Mouse (Mus musculus) heart, embryonic 15.5 days (tissue): ENCODE results near the gene Mocs1. TPM values are rescaled to one million over a fixed set of nuclear protein-coding genes. Genes with fewer than 3 reads are reported as not detected.

Source experiments
- ATAC-seq: fragments of 200-750 bp; cut with Nextera tagmentation; replicated peaks from 2 replicates; pipeline ENCODE4 v1.8.0; 2017; ENCODE audit warnings: low read depth, moderate TSS enrichment; ENCODE audit not compliant: insufficient number of reproducible peaks, insufficient read depth, low FRiP score
- H3K27ac ChIP-seq: fragments of 300-500 bp; sonication (generic); 2 replicates; pipeline ENCODE4 v1.5.1; 2015; ENCODE audit warnings: mild to moderate bottlenecking, inconsistent platforms
- H3K27me3 ChIP-seq: fragments of 300-500 bp; sonication (generic); 2 replicates; pipeline ENCODE4 v1.6.1; 2015; ENCODE audit warnings: inconsistent platforms
- H3K36me3 ChIP-seq: fragments of 300-500 bp; sonication (generic); 2 replicates; pipeline ENCODE4 v1.6.1; 2015; ENCODE audit warnings: mild to moderate bottlenecking, inconsistent platforms
- H3K4me1 ChIP-seq: fragments of 300-500 bp; sonication (generic); replicated peaks from 2 replicates; pipeline ENCODE4 v1.6.1; 2015; ENCODE audit warnings: inconsistent platforms
- H3K4me2 ChIP-seq: fragments of 300-500 bp; sonication (generic); 2 replicates; pipeline ENCODE4 v1.6.1; 2015; ENCODE audit warnings: inconsistent platforms, mild to moderate bottlenecking, moderate library complexity
- H3K4me3 ChIP-seq: fragments of 300-500 bp; sonication (generic); 2 replicates; pipeline ENCODE4 v1.5.1; 2015; ENCODE audit warnings: mild to moderate bottlenecking, inconsistent platforms
- H3K9ac ChIP-seq: fragments of 300-500 bp; sonication (generic); 2 replicates; pipeline ENCODE4 v1.6.1; 2015; ENCODE audit warnings: mild to moderate bottlenecking, inconsistent platforms
- H3K9me3 ChIP-seq: fragments of 300-500 bp; sonication (generic); replicated peaks from 2 replicates; pipeline ENCODE4 v1.6.1; 2016; ENCODE audit warnings: inconsistent platforms
- WGBS: fragments of 180-500 bp; shearing (Covaris S2); methylation state at CpG from one replicate; pipeline ENCODE4 v1.1.7; 2015; ENCODE audit warnings: mixed read lengths; 5-methylcytosine and 5-hydroxymethylcytosine counted together
- polyA plus RNA-seq: library from polyadenylated mRNA; unstranded; fragments of >200 nt; fragmentation: Nextera tagmentation; extraction: Ambion mirVana; gene quantifications from 2 replicates; pipeline ENCODE4 v1.2.1, GENCODE M21; 2015

Gene Mocs1
- polyA plus RNA-seq, 1 experiment from 2014 or later = 4.3 TPM

DNA sequence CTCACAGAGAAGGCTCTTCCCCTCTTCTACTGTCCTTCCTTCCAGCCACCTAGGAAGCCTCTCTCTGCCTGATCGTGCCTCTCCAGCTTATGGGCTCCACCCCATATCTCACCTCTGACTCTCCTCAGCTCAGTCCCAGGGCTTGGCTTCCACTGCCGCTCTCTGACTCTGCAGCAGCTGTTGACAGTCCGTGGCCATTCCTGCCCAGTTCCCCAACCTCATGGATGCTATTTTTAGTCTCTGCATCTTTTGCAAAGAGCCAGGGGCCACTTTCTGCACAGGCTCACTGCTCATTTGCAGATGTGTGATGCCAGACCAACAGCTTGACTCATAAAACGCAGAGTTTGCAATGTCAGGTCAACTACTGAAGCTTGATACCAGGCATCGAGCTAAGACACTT is 60.9 kb downstream of the Mocs1 start:
- peak; percentile 89 for ATAC-seq
- no peak overlapping the region for H3K9ac ChIP-seq
- H3K27ac ChIP-seq = peak overlapping the region; percentile 77

DNA sequence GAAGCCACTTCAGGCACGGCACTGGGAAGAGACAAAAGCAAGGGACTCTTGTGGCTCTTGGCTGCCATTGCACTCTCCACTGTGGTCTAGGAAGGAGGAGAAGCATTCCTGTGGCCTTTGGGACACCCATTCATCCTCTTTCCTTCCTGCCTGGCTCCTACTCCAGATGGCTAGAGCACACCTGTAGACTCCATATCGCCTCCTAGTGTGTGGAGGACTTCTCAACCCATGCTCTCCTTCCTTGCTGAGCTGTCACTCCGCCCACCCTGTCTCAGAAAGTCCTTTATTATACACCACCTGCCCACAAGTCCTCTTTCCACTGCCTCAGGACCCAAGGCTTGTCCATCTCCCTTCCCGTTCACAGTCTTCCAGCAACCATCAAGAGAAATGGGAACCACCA is 65.1 kb downstream of the Mocs1 start:
- H3K9ac ChIP-seq = no peak overlapping the region
- no peaks in the 10 kb centered on the region for H3K27me3 ChIP-seq
- no peak overlapping the region for H3K27ac ChIP-seq
- no peak overlapping the region for H3K4me2 ChIP-seq
- H3K4me3 ChIP-seq = no peak overlapping the region
- peaks cover 8% of the 10 kb centered on the region; the same call in 1 of the 2 replicates for H3K36me3 ChIP-seq
- ATAC-seq = no peak
- peaks cover 20% of the 10 kb centered on the region for H3K4me1 ChIP-seq
- H3K9me3 ChIP-seq = no peaks in the 10 kb centered on the region
- 92% methylated on average over 4 of the region's 4 CpGs for WGBS

More for the DNA sequence above, 60.9 kb downstream of the Mocs1 start:
- Histone ChIP-seq H3K4me3 (no peak overlapping the region), H3K36me3 (peaks cover 5% of the 10 kb centered on the region; the same call in 1 of the 2 replicates), H3K9me3 (no peaks in the 10 kb centered on the region), H3K27me3 (no peaks in the 10 kb centered on the region), H3K4me2 (no peak overlapping the region; the same call in 1 of the 2 replicates), H3K4me1 (peaks cover 25% of the 10 kb centered on the region)
- WGBS = 27% methylated on average over 5 of the region's 5 CpGs

DNA sequence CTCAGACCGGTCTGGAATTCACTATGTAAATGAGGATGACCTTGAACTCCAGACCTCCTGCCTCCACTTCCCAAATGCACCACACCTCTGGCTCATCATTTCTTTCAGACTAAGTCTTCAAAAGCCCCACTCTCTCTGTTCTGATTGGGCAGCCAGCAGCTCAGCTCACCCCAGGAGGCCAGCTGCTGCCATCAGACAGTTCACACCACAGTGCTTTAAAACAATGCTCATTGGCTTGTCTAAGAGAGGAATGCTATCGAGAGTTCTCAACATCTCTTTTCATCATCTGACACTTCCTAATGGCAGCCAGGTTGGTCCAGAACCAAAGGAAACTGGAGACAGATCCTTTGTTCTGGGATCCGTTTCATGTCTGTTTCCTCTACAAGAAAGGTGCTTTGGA is 70.0 kb downstream of the Mocs1 start:
- H3K4me2 ChIP-seq = no peak overlapping the region
- no peak overlapping the region for H3K27ac ChIP-seq
- H3K4me3 ChIP-seq = no peak overlapping the region
- H3K9ac ChIP-seq = no peak overlapping the region
- 74% methylated on average over 3 of the region's 3 CpGs for WGBS
- H3K27me3 ChIP-seq = no peaks in the 10 kb centered on the region
- H3K36me3 ChIP-seq = peaks cover 8% of the 10 kb centered on the region; the same call in 1 of the 2 replicates
- no peaks in the 10 kb centered on the region for H3K9me3 ChIP-seq
- no peak for ATAC-seq
- H3K4me1 ChIP-seq = peaks cover 3% of the 10 kb centered on the region; the same call in 1 of the 2 replicates

DNA sequence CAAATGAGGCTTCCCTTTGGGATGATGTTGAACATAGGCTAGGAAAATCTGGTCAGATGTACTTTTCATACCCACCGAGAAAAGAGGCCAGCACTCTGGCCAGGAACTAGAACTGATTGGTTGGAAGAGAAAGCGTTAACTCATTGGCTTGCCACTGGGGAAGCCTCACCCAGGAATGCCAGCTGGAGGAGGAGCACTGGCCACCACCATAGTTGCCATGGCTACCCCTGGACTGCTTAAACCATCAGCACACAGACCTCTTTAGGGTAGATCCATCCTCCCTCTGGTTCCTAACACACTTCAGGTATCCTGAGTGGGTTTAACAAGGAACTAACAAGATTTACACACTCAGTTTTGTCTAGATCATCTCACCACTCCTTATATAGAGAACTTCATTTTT is 71.5 kb downstream of the Mocs1 start:
- H3K4me1 ChIP-seq = peaks cover 3% of the 10 kb centered on the region; the same call in 1 of the 2 replicates
- H3K27me3 ChIP-seq = no peaks in the 10 kb centered on the region
- ATAC-seq = no peak
- no peak overlapping the region for H3K4me2 ChIP-seq
- no peaks in the 10 kb centered on the region for H3K36me3 ChIP-seq
- H3K9ac ChIP-seq = no peak overlapping the region
- no peak overlapping the region for H3K27ac ChIP-seq
- no peak overlapping the region for H3K4me3 ChIP-seq
- H3K9me3 ChIP-seq = no peaks in the 10 kb centered on the region
- 81% methylated on average over 2 of the region's 2 CpGs for WGBS

DNA sequence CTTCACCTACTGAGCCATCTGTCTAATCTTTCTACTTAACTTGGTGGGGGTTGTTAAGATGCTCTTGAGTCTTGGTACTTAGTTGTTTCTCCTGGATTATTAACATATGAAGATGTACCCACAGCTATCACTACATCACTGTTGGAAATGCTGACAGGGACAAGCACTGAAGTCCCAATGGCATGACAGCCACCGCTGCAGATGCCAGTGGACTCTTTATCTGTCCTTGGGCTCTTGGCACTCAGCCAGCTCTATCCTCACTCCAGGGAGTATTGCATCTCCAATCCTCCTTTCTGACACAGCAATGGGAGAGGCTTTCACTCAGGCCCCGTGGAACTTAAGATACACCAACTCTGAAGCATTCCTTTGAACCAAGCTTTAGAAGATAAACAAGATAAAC is 72.1 kb downstream of the Mocs1 start:
- WGBS = 18% methylated on average over 2 of the region's 2 CpGs
- Histone ChIP-seq H3K9ac (no peak overlapping the region), H3K9me3 (no peaks in the 10 kb centered on the region), H3K27me3 (no peaks in the 10 kb centered on the region), H3K36me3 (no peaks in the 10 kb centered on the region), H3K4me2 (no peak overlapping the region), H3K27ac (no peak overlapping the region), H3K4me1 (peaks cover 3% of the 10 kb centered on the region; the same call in 1 of the 2 replicates), H3K4me3 (no peak overlapping the region)
- no peak for ATAC-seq

DNA sequence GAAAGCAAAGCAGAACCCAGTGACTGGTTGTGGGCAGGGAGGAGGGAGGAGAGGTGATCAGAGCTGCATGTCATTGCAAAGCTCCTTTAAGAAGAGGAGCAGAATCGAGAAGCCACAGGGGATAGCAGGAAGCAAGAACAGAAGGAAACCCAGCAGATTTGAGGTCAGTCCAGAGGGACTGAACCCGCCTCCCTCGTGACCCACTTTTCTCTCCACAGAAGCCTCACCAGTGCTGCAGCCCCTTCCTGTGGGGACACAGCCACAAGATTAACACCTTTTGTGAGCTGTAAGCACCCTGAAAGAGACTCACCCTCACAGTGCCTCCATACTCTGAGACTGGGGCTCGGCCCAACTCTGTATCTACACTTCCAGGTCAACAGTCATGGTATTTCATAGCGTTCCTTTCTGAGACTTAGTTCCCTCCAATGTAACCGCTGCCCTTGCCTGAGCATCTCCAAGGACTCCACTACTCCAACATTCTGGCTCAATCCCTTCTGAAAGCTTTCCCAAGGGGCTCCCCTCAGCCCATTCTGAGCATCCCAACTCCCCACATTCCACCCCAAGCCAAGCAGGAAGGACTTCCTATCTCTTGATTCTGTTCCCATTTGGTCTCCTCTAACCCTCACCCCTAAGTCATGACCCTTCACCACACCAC is 75.2 kb downstream of the Mocs1 start:
- Histone ChIP-seq H3K9ac (no peak overlapping the region), H3K4me3 (no peak overlapping the region), H3K4me2 (no peak overlapping the region), H3K4me1 (peaks cover 3% of the 10 kb centered on the region; the same call in 1 of the 2 replicates), H3K27ac (no peak overlapping the region), H3K36me3 (no peaks in the 10 kb centered on the region), H3K27me3 (no peaks in the 10 kb centered on the region), H3K9me3 (no peaks in the 10 kb centered on the region)
- WGBS = 67% methylated on average over 6 of the region's 6 CpGs
- ATAC-seq = no peak

Other genes starting within 250 kb of the Mocs1 start
- gene Daam2, start 136.0 kb downstream of the Mocs1 start, polyA plus RNA-seq = 3.9 and 5.3 TPM in 2 replicates
- gene Kif6, start 186.8 kb downstream of the Mocs1 start, polyA plus RNA-seq = 1.7 and 1.9 TPM in 2 replicates